Mouse (Mus musculus) effector memory CD4-positive, alpha-beta T cell, adult 7 months (primary cell): ENCODE measurements around the gene Gm21903. TPM values are rescaled to one million over a fixed set of nuclear protein-coding genes. Genes with fewer than 3 reads are reported as not detected.

ENCODE experiments used
- polyA plus RNA-seq: library from polyadenylated mRNA; unstranded; fragments of 100-300 nt; shearing (Covaris generic); gene quantifications from one replicate; pipeline ENCODE4 v1.2.1, GENCODE M21; 2017

Gene Gm21903
- not detected for polyA plus RNA-seq

GRCm38 (mm10) chr17:39043241-39043640, at the start of gene Gm21903:
TSS of gene Gm21903 (minus strand) at chr17:39043341.

GRCm38 (mm10) chr17:39076937-39077336, 33.8 kb upstream of the Gm21903 start, which contains the start of gene Esp23:
TSS of gene Esp23 (minus strand) at chr17:39077037.

GRCm38 (mm10) chr17:39036395-39036794, 6.7 kb downstream of the Gm21903 start, which contains the start of gene Esp24:
TSS of gene Esp24 (plus strand) at chr17:39036695.

Other genes with a start within 250 kb of the Gm21903 start
- gene Esp24, start 6.6 kb downstream of the Gm21903 start, polyA plus RNA-seq, result not detected
- not detected for gene Esp23, start 33.7 kb upstream of the Gm21903 start, polyA plus RNA-seq
- not detected for gene Esp22, start 52.0 kb upstream of the Gm21903 start, polyA plus RNA-seq